24 mouse cellular contexts compared by ENCODE assay signal in the genomic region with DNA sequence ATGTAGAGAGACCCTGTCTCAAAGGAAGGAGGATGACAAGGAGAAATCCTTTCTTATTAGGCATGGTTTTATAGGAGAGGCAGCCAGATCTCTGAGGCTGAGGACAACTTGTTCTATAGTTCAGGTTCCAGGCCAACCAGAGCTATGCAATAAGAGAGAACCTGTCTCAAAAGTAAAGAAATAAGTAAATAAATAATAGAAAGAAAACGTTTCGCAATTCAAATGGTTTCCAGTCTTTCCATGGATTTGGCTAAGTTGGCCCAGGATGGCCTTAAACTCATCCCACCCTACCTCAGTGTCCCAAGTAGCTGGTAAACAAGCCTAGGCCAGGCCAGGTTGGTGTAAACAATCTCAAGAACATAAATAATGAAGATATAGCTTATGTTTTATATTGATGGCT. TPM values are rescaled to one million over a fixed set of nuclear protein-coding genes. Genes with fewer than 3 reads are reported as not detected.
"Had no signal": no experiment of that assay in that cellular context is flagged by ENCODE, and none has a peak within 500 bp of the region (broad histone marks: within the 10 kb centered on the region; RNA-seq: fewer than 3 reads in every experiment).

No protein-coding gene starts in this region.

- H3K9me3 ChIP-seq: neural tube, embryonic 13.5 days; neural tube, embryonic 15.5 days; stomach, embryonic 15.5 days had no signal

- DNase-seq: retina, postnatal 1 day; right cerebral cortex, adult 18-20 months; right cerebral cortex, postnatal 14 days; right cerebral cortex, postnatal 25 days; right cerebral cortex, postnatal 4 days; spleen, adult 18-20 months; thymus, adult 18-20 months; thymus, adult 2 months; thymus, postnatal 14 days; thymus, postnatal 25 days; thymus, postnatal 36 days; thymus, postnatal 4 days had no signal

- H3K9ac ChIP-seq: neural tube, embryonic 13.5 days; neural tube, embryonic 15.5 days; stomach, embryonic 15.5 days had no signal

- H3K4me2 ChIP-seq: neural tube, embryonic 13.5 days; neural tube, embryonic 15.5 days; stomach, embryonic 15.5 days had no signal

- H3K36me3 ChIP-seq: neural tube, embryonic 13.5 days; neural tube, embryonic 15.5 days; stomach, embryonic 15.5 days had no signal

- H3K4me3 ChIP-seq: neural tube, embryonic 13.5 days; neural tube, embryonic 15.5 days; stomach, embryonic 15.5 days had no signal

- H3K27me3 ChIP-seq: stomach, embryonic 15.5 days had no signal

- H3K27ac ChIP-seq: neural tube, embryonic 13.5 days; neural tube, embryonic 15.5 days; stomach, embryonic 15.5 days; stomach, postnatal 0 days had no signal

RNA-seq across cellular contexts. Expression of a gene that starts 16.1 kb away (rescaled TPM):
- total RNA-seq: neutrophil, adult 5-6 weeks had no signal

RNA-seq across cellular contexts. Expression of a gene that starts 28.8 kb away (rescaled TPM):
- total RNA-seq: neutrophil, adult 5-6 weeks had no signal
- polyA plus RNA-seq: neural tube, embryonic 13.5 days; neural tube, embryonic 14.5 days; neural tube, embryonic 15.5 days; small intestine, adult 2 months; spleen, adult 2 months; stomach, embryonic 14.5 days; stomach, embryonic 16.5 days; stomach, postnatal 0 days; thymus, adult 2 months; thymus, postnatal 0 days; urinary bladder, adult 2 months had no signal

RNA-seq across cellular contexts. Expression of a gene that starts 39.7 kb away (rescaled TPM):
- total RNA-seq: neutrophil, adult 5-6 weeks had no signal
